Mouse (Mus musculus) heart, embryonic 11.5 days (tissue): ENCODE results near the gene Cacna2d3. TPM values are rescaled to one million over a fixed set of nuclear protein-coding genes. Genes with fewer than 3 reads are reported as not detected.

Source experiments
- ATAC-seq: fragments of 200-750 bp; cut with Nextera tagmentation; replicated peaks from 2 replicates; pipeline ENCODE4 v1.8.0; 2017; ENCODE audit warnings: moderate library complexity; ENCODE audit not compliant: insufficient number of reproducible peaks, low FRiP score, low TSS enrichment
- H3K27ac ChIP-seq: fragments of 300-500 bp; sonication (generic); 2 replicates; pipeline ENCODE4 v1.5.1; 2014; ENCODE audit warnings: mild to moderate bottlenecking, low read depth, low read length
- H3K27me3 ChIP-seq: fragments of 300-500 bp; sonication (generic); 2 replicates; pipeline ENCODE4 v1.6.1; 2014; ENCODE audit warnings: mild to moderate bottlenecking, low read length, mixed read lengths; ENCODE audit not compliant: control insufficient read depth, insufficient read depth
- H3K36me3 ChIP-seq: fragments of 300-500 bp; sonication (generic); 2 replicates; pipeline ENCODE4 v1.6.1; 2014; ENCODE audit warnings: mild to moderate bottlenecking, low read length, moderate library complexity, mixed read lengths; ENCODE audit not compliant: control insufficient read depth, insufficient read depth
- H3K4me1 ChIP-seq: fragments of 300-500 bp; sonication (generic); 2 replicates; pipeline ENCODE4 v1.6.1; 2014; ENCODE audit warnings: low read length; ENCODE audit not compliant: control insufficient read depth, insufficient read depth
- H3K4me2 ChIP-seq: fragments of 300-500 bp; sonication (generic); 2 replicates; pipeline ENCODE4 v1.6.1; 2014; ENCODE audit warnings: mild to moderate bottlenecking, moderate library complexity
- H3K4me3 ChIP-seq: fragments of 300-500 bp; sonication (generic); 2 replicates; pipeline ENCODE4 v1.5.1; 2014; ENCODE audit warnings: low read depth, low read length
- H3K9ac ChIP-seq: fragments of 300-500 bp; sonication (generic); 2 replicates; pipeline ENCODE4 v1.6.1; 2014; ENCODE audit warnings: mild to moderate bottlenecking, low read depth, low read length, moderate library complexity
- H3K9me3 ChIP-seq: fragments of 300-500 bp; sonication (generic); replicated peaks from 2 replicates; pipeline ENCODE4 v1.6.1; 2016; ENCODE audit warnings: low read length; ENCODE audit not compliant: control insufficient read depth
- WGBS: fragments of 180-500 bp; shearing (Covaris S2); extraction: QIAGEN DNeasy Blood & Tissue Kit; methylation state at CpG from one replicate; pipeline ENCODE4 v1.1.7; 2014; ENCODE audit not compliant: insufficient replicate concordance; 5-methylcytosine and 5-hydroxymethylcytosine counted together
- polyA plus RNA-seq: library from polyadenylated mRNA; unstranded; fragments of >200 nt; fragmentation: Nextera tagmentation; extraction: Ambion mirVana; gene quantifications from 2 replicates; pipeline ENCODE4 v1.2.1, GENCODE M21; 2014

Cacna2d3 gene
- polyA plus RNA-seq, 1 experiment from 2014 or later, result 2.6 TPM

DNA sequence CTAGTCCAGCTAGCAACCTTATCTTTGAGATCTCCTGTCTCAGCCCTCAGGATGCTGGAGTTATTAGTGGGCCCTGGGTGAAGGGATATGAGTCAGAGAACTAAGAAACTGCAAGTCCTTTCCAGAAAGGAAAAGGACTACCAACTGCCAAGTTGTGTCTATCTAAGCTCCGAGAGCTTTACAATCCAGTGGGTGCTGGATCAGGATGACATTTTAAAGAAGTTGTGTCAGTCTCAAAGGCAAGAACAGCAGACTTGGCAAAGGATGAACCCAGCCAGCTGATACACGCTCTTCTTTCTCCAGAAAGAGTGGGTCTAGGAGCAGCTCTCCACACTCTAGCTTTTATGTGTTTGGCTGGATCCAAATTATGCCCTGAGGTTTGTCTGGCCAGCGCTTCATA, 530.2 kb downstream of the Cacna2d3 start:
- no peak overlapping the region for H3K4me2 ChIP-seq
- H3K9me3 ChIP-seq, result no peaks in the 10 kb centered on the region
- H3K4me1 ChIP-seq, result no peaks in the 10 kb centered on the region
- H3K4me3 ChIP-seq, result no peak overlapping the region
- H3K9ac ChIP-seq, result no peak overlapping the region
- no peaks in the 10 kb centered on the region for H3K36me3 ChIP-seq
- ATAC-seq, result no peak
- H3K27me3 ChIP-seq, result no peaks in the 10 kb centered on the region
- H3K27ac ChIP-seq, result no peak overlapping the region
- 84% methylated on average over 3 of the region's 3 CpGs for WGBS

DNA sequence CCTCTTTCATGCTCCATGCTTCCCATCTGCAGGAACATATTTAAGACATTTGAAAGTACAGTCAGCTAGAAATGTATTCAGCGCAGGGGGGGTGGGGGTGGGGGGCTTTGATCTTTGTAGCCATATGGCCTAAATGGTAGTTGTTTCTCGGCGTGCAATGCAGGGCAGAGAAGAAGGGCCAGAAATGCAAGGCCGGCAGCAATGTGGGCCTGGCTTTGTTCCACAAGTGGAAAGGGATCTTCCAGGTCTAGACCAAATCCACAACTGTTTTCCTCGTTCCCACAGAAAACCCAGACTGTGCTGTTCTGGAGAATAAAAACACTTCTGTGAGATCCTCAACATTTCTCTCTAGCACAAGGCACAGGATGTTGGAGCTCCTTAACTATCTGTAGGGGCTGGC, 537.9 kb downstream of the Cacna2d3 start:
- H3K27me3 ChIP-seq, result no peaks in the 10 kb centered on the region
- H3K4me3 ChIP-seq, result no peak overlapping the region
- H3K9me3 ChIP-seq, result no peaks in the 10 kb centered on the region
- peaks cover 4% of the 10 kb centered on the region for H3K4me1 ChIP-seq
- H3K27ac ChIP-seq, result no peak overlapping the region
- H3K36me3 ChIP-seq, result no peaks in the 10 kb centered on the region
- 83% methylated on average over 5 of the region's 5 CpGs for WGBS
- no peak overlapping the region for H3K4me2 ChIP-seq
- ATAC-seq, result no peak
- H3K9ac ChIP-seq, result no peak overlapping the region

DNA sequence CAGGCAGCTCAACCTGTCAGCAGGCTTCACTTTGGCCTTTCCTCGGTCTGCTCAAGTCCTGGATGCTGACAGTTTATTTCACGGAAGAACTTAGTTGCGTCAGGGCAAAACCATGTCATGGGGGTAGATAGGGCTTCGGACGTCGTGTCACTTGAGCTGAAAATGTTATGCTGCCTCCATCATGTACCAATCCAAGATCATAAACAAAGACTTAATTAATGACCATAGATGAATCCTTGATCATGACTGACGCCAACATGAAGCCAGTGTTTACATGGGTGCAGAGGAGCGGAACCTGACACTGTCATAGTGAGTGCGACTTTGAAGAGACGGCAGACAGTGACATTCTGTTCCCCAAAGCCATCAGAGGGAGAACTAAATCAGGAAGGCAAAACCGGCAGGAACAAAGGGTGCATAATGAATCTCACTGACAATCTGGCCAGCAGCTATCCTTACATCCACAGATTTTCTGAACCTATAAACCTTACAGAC, 542.2 kb downstream of the Cacna2d3 start:
- WGBS, result 31% methylated on average over 11 of the region's 11 CpGs
- H3K4me2 ChIP-seq, result peak overlapping the region; percentile 27

GRCm38 (mm10) chr14:29178695-29179396, 542.8 kb downstream of the Cacna2d3 start:
- Histone ChIP-seq H3K27me3 (no peaks in the 10 kb centered on the region), H3K4me1 (peaks cover 6% of the 10 kb centered on the region), H3K4me2 (peak overlapping the region; percentile 27), H3K9ac (no peak overlapping the region), H3K9me3 (no peaks in the 10 kb centered on the region), H3K27ac (peak overlapping the region; percentile 0; the same call in 1 of the 2 replicates), H3K4me3 (no peak overlapping the region), H3K36me3 (no peaks in the 10 kb centered on the region)
- 0 out of 2 replicates have a peak, but pooled peaks have one; percentile 63 for ATAC-seq
- 45% methylated on average over 15 of the region's 15 CpGs for WGBS

More for the DNA sequence above, 542.2 kb downstream of the Cacna2d3 start:
- Histone ChIP-seq H3K9me3 (no peaks in the 10 kb centered on the region), H3K4me3 (no peak overlapping the region), H3K9ac (no peak overlapping the region), H3K36me3 (no peaks in the 10 kb centered on the region), H3K4me1 (peaks cover 6% of the 10 kb centered on the region), H3K27ac (peak overlapping the region; percentile 0; the same call in 1 of the 2 replicates), H3K27me3 (no peaks in the 10 kb centered on the region)
- no peak for ATAC-seq

- Histone ChIP-seq H3K27me3 (no peaks in the 10 kb centered on the region), H3K4me1 (peaks cover 6% of the 10 kb centered on the region), H3K4me3 (no peak overlapping the region), H3K36me3 (no peaks in the 10 kb centered on the region), H3K9ac (no peak overlapping the region), H3K4me2 (no peak overlapping the region), H3K9me3 (no peaks in the 10 kb centered on the region), H3K27ac (no peak overlapping the region)
- no peak for ATAC-seq
- WGBS, result 84% methylated on average over 3 of the region's 3 CpGs
Observed at GRCm38 (mm10) chr14:29174762-29175161, 546.9 kb downstream of the Cacna2d3 start.

DNA sequence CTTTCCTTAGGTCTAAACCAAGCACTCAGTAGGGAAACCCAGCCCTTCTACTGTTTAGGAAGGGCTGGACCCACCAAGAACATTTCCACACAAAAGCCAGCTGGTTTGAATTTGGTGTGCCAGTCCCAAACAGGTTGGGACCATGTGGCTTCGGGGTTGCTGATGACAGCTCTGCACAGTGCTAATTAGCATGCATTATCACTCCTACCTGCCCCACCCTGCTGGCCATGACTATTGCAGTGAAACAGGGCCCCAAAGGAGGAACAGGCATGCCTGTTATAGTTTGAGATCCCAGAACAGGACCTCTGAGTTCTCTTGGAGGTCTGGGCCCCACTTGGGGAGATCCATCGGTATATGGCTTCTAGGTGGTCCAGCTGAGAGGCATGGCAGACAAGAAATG, 549.5 kb downstream of the Cacna2d3 start:
- no peak overlapping the region for H3K4me2 ChIP-seq
- H3K9ac ChIP-seq, result no peak overlapping the region
- H3K27ac ChIP-seq, result no peak overlapping the region
- WGBS, result 77% methylated on average over 2 of the region's 2 CpGs
- no peaks in the 10 kb centered on the region for H3K27me3 ChIP-seq
- no peaks in the 10 kb centered on the region for H3K4me1 ChIP-seq
- H3K36me3 ChIP-seq, result no peaks in the 10 kb centered on the region
- no peaks in the 10 kb centered on the region for H3K9me3 ChIP-seq
- ATAC-seq, result no peak
- no peak overlapping the region for H3K4me3 ChIP-seq

GRCm38 (mm10) chr14:29164653-29165030, 557.0 kb downstream of the Cacna2d3 start:
- ATAC-seq, result no peak
- H3K27me3 ChIP-seq, result no peaks in the 10 kb centered on the region
- no peak overlapping the region for H3K27ac ChIP-seq
- no peaks in the 10 kb centered on the region for H3K9me3 ChIP-seq
- H3K9ac ChIP-seq, result no peak overlapping the region
- no peak overlapping the region for H3K4me2 ChIP-seq
- H3K4me3 ChIP-seq, result no peak overlapping the region
- WGBS, result 69% methylated on average over 6 of the region's 6 CpGs
- H3K4me1 ChIP-seq, result no peaks in the 10 kb centered on the region
- H3K36me3 ChIP-seq, result no peaks in the 10 kb centered on the region

GRCm38 (mm10) chr14:29163998-29164652, 557.5 kb downstream of the Cacna2d3 start:
- 0 out of 2 replicates have a peak, but pooled peaks cover under 1% of the 10 kb centered on the region for H3K9me3 ChIP-seq
- no peak overlapping the region for H3K4me2 ChIP-seq
- no peak overlapping the region for H3K27ac ChIP-seq
- H3K4me1 ChIP-seq, result no peaks in the 10 kb centered on the region
- no peak for ATAC-seq
- no peak overlapping the region for H3K4me3 ChIP-seq
- no peak overlapping the region for H3K9ac ChIP-seq
- H3K27me3 ChIP-seq, result no peaks in the 10 kb centered on the region
- 71% methylated on average over 4 of the region's 4 CpGs for WGBS
- H3K36me3 ChIP-seq, result no peaks in the 10 kb centered on the region
